In the genomic region with DNA sequence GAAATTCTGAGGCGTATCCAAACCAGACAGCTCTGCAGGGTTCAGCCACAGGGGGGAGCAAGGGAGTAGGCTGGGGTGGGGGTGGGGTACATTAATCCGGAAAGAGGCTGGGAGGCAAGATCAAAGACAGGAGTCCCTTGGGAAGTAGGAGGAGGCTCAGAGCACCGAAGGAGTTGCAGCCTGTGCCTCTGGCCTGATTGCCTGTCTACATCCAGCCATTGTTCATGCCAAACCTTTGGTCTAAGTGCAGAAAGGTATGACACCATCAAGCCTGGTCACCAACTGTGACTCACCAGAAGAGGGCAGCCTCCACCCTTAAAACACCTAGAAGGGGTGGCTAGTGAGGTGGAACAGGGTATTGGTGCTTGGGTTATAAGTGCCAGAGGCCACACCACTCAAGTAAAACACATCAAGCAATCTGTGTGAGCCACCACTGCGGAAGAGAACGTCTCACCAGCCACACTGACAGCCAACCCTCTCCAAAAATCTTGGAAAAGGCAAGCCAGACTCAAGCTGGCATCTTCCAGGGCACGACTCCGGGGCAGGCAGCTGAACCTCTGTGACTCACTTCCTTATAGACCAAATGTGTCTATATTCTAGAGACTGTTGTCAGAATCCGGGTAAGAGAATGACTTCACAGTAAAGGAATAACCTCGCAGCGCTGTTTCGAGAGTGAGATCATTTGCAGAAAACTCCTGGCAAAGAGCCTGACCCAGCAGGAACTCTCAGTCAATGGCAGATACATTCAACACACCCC, we compare ENCODE assay signal across 8 mouse cellular contexts. TPM values are rescaled to one million over a fixed set of nuclear protein-coding genes. Genes with fewer than 3 reads are reported as not detected.
A peak's percentile ranks its signal among the peaks of the same experiment; 100 is the strongest.
DNase-seq lines count a peak whose midpoint lies in the region; ATAC-seq lines count a peak whose summit lies in the region.

No protein-coding gene starts in this region.

- peak; percentile 85 for DNase-seq in ES-CJ7 (ENCODE audit: low read depth, low spot score)
- DNase-seq in cerebellum, postnatal 36 days, result peak; percentile 38 to 49
- peak; percentile 70 for DNase-seq in heart, postnatal 4 days
- peak; percentile 72 for DNase-seq in limb, embryonic 10.5 days (ENCODE audit: low spot score)
- DNase-seq in midbrain, embryonic 14.5 days, result peak; percentile 76

- WGBS in forebrain, embryonic 12.5 days, result 50% methylated on average over 11 of the region's 11 CpGs
- 32% methylated on average over 11 of the region's 11 CpGs for WGBS in forebrain, embryonic 15.5 days
- WGBS in limb, embryonic 10.5 days, result 52% methylated on average over 11 of the region's 11 CpGs
- 49% methylated on average over 11 of the region's 11 CpGs for WGBS in midbrain, embryonic 14.5 days

- no peak overlapping the region for H3K4me2 ChIP-seq in forebrain, embryonic 12.5 days
- no peak overlapping the region for H3K4me2 ChIP-seq in forebrain, embryonic 15.5 days (replicated peaks)
- no peak overlapping the region for H3K4me2 ChIP-seq in midbrain, embryonic 14.5 days (ENCODE audit: low read length)

- no peak overlapping the region for H3K9ac ChIP-seq in forebrain, embryonic 12.5 days
- H3K9ac ChIP-seq in forebrain, embryonic 15.5 days (replicated peaks), result no peak overlapping the region
- H3K9ac ChIP-seq in midbrain, embryonic 14.5 days (replicated peaks; ENCODE audit: low read length), result no peak overlapping the region

- H3K4me3 ChIP-seq in forebrain, embryonic 12.5 days (replicated peaks), result no peak overlapping the region
- H3K4me3 ChIP-seq in forebrain, embryonic 15.5 days, result no peak overlapping the region
- H3K4me3 ChIP-seq in limb, embryonic 10.5 days, result no peak overlapping the region
- H3K4me3 ChIP-seq in midbrain, embryonic 14.5 days (replicated peaks; ENCODE audit: low read depth, low read length), result no peak overlapping the region

- H3K27me3 ChIP-seq in forebrain, embryonic 12.5 days, result peaks cover 16% of the 10 kb centered on the region
- H3K27me3 ChIP-seq in forebrain, embryonic 15.5 days, result no peaks in the 10 kb centered on the region
- peaks cover 23% of the 10 kb centered on the region for H3K27me3 ChIP-seq in limb, embryonic 10.5 days (ENCODE audit: low read depth, poor library complexity, severe bottlenecking)
- H3K27me3 ChIP-seq in midbrain, embryonic 14.5 days (ENCODE audit: control insufficient read depth, insufficient read depth, low read length), result no peaks in the 10 kb centered on the region

- no peak overlapping the region for H3K27ac ChIP-seq in forebrain, embryonic 12.5 days
- H3K27ac ChIP-seq in forebrain, embryonic 15.5 days (replicated peaks), result no peak overlapping the region
- no peak overlapping the region for H3K27ac ChIP-seq in limb, embryonic 10.5 days
- H3K27ac ChIP-seq in midbrain, embryonic 14.5 days (replicated peaks; ENCODE audit: low read depth, low read length), result no peak overlapping the region; the same call in 1 of the 2 replicates

- peaks cover 37% of the 10 kb centered on the region for H3K4me1 ChIP-seq in forebrain, embryonic 12.5 days
- H3K4me1 ChIP-seq in forebrain, embryonic 15.5 days, result peaks cover 31% of the 10 kb centered on the region
- H3K4me1 ChIP-seq in limb, embryonic 10.5 days, result peaks cover 29% of the 10 kb centered on the region
- 0 out of 2 replicates have a peak, but pooled peaks cover 2% of the 10 kb centered on the region for H3K4me1 ChIP-seq in midbrain, embryonic 14.5 days (ENCODE audit: control insufficient read depth, insufficient read depth, low read length)

- ATAC-seq in forebrain, embryonic 12.5 days (ENCODE audit: low FRiP score), result peak; percentile 34; the same call in 1 of the 2 replicates
- ATAC-seq in forebrain, embryonic 15.5 days (replicated peaks), result no peak
- ATAC-seq in midbrain, embryonic 14.5 days (ENCODE audit: low FRiP score, low TSS enrichment), result no peak
- no peak for ATAC-seq in inflammation-experienced regulatory T-cells, adult 6 months

- H3K9me3 ChIP-seq in forebrain, embryonic 12.5 days, result no peaks in the 10 kb centered on the region
- no peaks in the 10 kb centered on the region for H3K9me3 ChIP-seq in forebrain, embryonic 15.5 days
- H3K9me3 ChIP-seq in limb, embryonic 10.5 days (replicated peaks), result no peaks in the 10 kb centered on the region
- no peaks in the 10 kb centered on the region for H3K9me3 ChIP-seq in midbrain, embryonic 14.5 days (ENCODE audit: control insufficient read depth, low read length)

- no peaks in the 10 kb centered on the region for H3K36me3 ChIP-seq in forebrain, embryonic 12.5 days (replicated peaks)
- no peaks in the 10 kb centered on the region for H3K36me3 ChIP-seq in forebrain, embryonic 15.5 days
- 0 out of 2 replicates have a peak, but pooled peaks cover 2% of the 10 kb centered on the region for H3K36me3 ChIP-seq in limb, embryonic 10.5 days
- H3K36me3 ChIP-seq in midbrain, embryonic 14.5 days (ENCODE audit: control insufficient read depth, insufficient read depth, low read length), result no peaks in the 10 kb centered on the region

RNA-seq across cellular contexts. Expression of gene Azin2, which starts 4.9 kb away (rescaled TPM):
- 12.0 and 15.0 TPM in 2 replicates for polyA plus RNA-seq in forebrain, embryonic 12.5 days (2016; fragmentation: Nextera tagmentation; extraction: Ambion mirVana)
- 12.3 and 13.7 TPM in 2 replicates for polyA plus RNA-seq in forebrain, embryonic 15.5 days (2015; fragmentation: Nextera tagmentation; extraction: Ambion mirVana)
- 1 to 10 TPM; 7.7 to 8.7 TPM for total RNA-seq in heart, postnatal 4 days (2021)
- polyA plus RNA-seq in limb, embryonic 10.5 days (2016; fragmentation: Nextera tagmentation; extraction: Ambion mirVana), result 9.8 and 15.4 TPM in 2 replicates
- 18.0 and 19.6 TPM in 2 replicates for polyA plus RNA-seq in midbrain, embryonic 14.5 days (2014; fragmentation: Nextera tagmentation; extraction: Ambion mirVana)
- polyA plus RNA-seq in inflammation-experienced regulatory T-cells, adult 6 months (2017; shearing (Covaris generic)), result under 1 TPM in 1 of 3 experiments, not detected in 2; 0.19 TPM

RNA-seq across cellular contexts. Expression of gene Ak2, which starts 34.4 kb away (rescaled TPM):
- 162 and 173 TPM in 2 replicates for polyA plus RNA-seq in forebrain, embryonic 12.5 days (2016; fragmentation: Nextera tagmentation; extraction: Ambion mirVana)
- polyA plus RNA-seq in forebrain, embryonic 15.5 days (2015; fragmentation: Nextera tagmentation; extraction: Ambion mirVana), result 106 and 116 TPM in 2 replicates
- total RNA-seq in heart, postnatal 4 days (2021), result 100 to 1,000 TPM; 104 to 105 TPM
- polyA plus RNA-seq in limb, embryonic 10.5 days (2016; fragmentation: Nextera tagmentation; extraction: Ambion mirVana), result 236 and 271 TPM in 2 replicates
- 54.5 and 63.3 TPM in 2 replicates for polyA plus RNA-seq in midbrain, embryonic 14.5 days (2014; fragmentation: Nextera tagmentation; extraction: Ambion mirVana)
- 100 to 1,000 TPM in 1 of 3 experiments, 10 to 100 TPM in 2; 70.4 to 117 (median 80.5) TPM for polyA plus RNA-seq in inflammation-experienced regulatory T-cells, adult 6 months (2017; shearing (Covaris generic))
